Comparison of ENCODE assay signal across 24 mouse cellular contexts in the genomic region with DNA sequence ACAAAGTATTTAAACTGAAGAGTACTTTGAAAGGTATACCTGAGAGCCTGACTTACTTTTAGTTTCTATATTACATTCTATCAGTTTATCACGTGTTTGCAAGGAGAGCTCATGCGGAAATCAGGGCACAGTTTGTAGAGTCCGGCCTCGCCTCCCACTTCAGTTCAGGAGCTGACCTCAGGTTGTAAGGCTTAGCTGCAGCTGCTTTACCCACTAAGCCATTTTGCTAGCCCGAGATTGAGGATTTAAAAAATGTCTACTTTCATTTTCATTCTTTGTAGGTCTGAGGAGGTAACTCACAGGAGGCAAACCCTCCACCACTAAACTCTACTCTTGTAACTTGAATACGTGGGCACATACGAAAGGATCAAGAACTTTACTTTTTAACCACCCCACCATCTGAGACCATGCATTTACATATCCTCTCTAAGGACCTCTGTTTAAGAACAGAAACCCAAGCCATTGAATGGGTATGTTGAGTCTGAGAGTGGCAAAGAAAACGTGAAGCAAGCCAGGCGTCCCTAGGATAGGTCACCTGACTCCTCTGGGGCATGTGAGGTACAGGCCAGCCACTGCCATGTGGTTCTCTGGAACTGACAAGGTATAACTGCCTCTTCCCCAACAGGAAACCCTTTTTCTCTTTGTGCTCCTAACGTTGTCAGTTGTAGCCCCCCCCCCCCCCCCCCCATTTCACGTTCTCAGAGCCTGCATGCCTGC. TPM values are rescaled to one million over a fixed set of nuclear protein-coding genes. Genes with fewer than 3 reads are reported as not detected.
A peak's percentile ranks its signal among the peaks of the same experiment; 100 is the strongest.
DNase-seq lines count a peak whose midpoint lies in the region; ATAC-seq and TF ChIP-seq lines count a peak whose summit lies in the region.
"Had no signal": no experiment of that assay in that cellular context is flagged by ENCODE, and none has a peak within 500 bp of the region (broad histone marks: within the 10 kb centered on the region; RNA-seq: fewer than 3 reads in every experiment).

No protein-coding gene starts in this region.

- intact Hi-C loops in heart, adult 2 months (cut with DNase I), result no loop called here

- in situ Hi-C loops in CH12.LX (cut with MboI; ENCODE audit: low pct_ligation_motif_present, low pct_unique_long_range_greater_than_20kb, low sequenced_read_pairs), result loop anchor here (25.0 kb wide), 1 partner anchor 1096 kb away; no protein-coding TSS in a partner anchor

- H3K4me3 ChIP-seq in midbrain, embryonic 11.5 days (ENCODE audit: low read depth, low read length), result no peak overlapping the region
- no peak overlapping the region for H3K4me3 ChIP-seq in midbrain, embryonic 14.5 days (replicated peaks; ENCODE audit: low read depth, low read length)
- peak overlapping the region; percentile 28 to 39 (median 37) for H3K4me3 ChIP-seq in CH12.LX (replicated peaks in 1 of 3; ENCODE audit: low read depth in 2 of 3, low read length in 2 of 3, poor library complexity in 1 of 3)
- no peak overlapping the region for H3K4me3 ChIP-seq in heart, adult 2 months
- H3K4me3 ChIP-seq: embryonic facial prominence, embryonic 13.5 days; heart, embryonic 10.5 days; hindbrain, embryonic 15.5 days; limb, embryonic 15.5 days; midbrain, embryonic 13.5 days; myocyte had no signal

- ATAC-seq in midbrain, embryonic 11.5 days (ENCODE audit: low FRiP score), result peak; percentile 17; the same call in 1 of the 2 replicates
- ATAC-seq in midbrain, embryonic 14.5 days (ENCODE audit: low FRiP score, low TSS enrichment), result no peak
- ATAC-seq in neutrophil, adult 5-6 weeks (ENCODE audit: extremely low read depth, insufficient number of reproducible peaks, low FRiP score, poor library complexity, severe bottlenecking), result 0 out of 2 replicates have a peak, but pooled peaks have one; percentile 13
- ATAC-seq in megakaryocyte progenitor cell, adult 5-6 weeks (replicated peaks; ENCODE audit: poor library complexity), result no peak
- ATAC-seq: midbrain, embryonic 13.5 days had no signal

- H3K27me3 ChIP-seq in midbrain, embryonic 11.5 days (ENCODE audit: control insufficient read depth, insufficient read depth, low read length), result no peaks in the 10 kb centered on the region
- no peaks in the 10 kb centered on the region for H3K27me3 ChIP-seq in midbrain, embryonic 14.5 days (ENCODE audit: control insufficient read depth, insufficient read depth, low read length)
- no peaks in the 10 kb centered on the region for H3K27me3 ChIP-seq in CH12.LX (replicated peaks)
- no peaks in the 10 kb centered on the region for H3K27me3 ChIP-seq in heart, adult 2 months (ENCODE audit: control insufficient read depth, insufficient read depth, low read length)
- H3K27me3 ChIP-seq: embryonic facial prominence, embryonic 13.5 days; hindbrain, embryonic 15.5 days; limb, embryonic 15.5 days; midbrain, embryonic 13.5 days had no signal

- peaks cover 6% of the 10 kb centered on the region; the same call in 1 of the 2 replicates for H3K36me3 ChIP-seq in midbrain, embryonic 11.5 days (ENCODE audit: control insufficient read depth, insufficient read depth, low read length)
- H3K36me3 ChIP-seq in midbrain, embryonic 14.5 days (ENCODE audit: control insufficient read depth, insufficient read depth, low read length), result peaks cover 61% of the 10 kb centered on the region
- H3K36me3 ChIP-seq in CH12.LX (replicated peaks in 1 of 2; ENCODE audit: control insufficient read depth in 1 of 2, insufficient read depth in 1 of 2, low read length in 1 of 2), result peaks cover 5 to 53% of the 10 kb centered on the region in 2 experiments
- peaks cover 48% of the 10 kb centered on the region for H3K36me3 ChIP-seq in heart, adult 2 months (ENCODE audit: control insufficient read depth, insufficient read depth, low read length)
- H3K36me3 ChIP-seq: hindbrain, embryonic 15.5 days had no signal

- DNase-seq in midbrain, embryonic 11.5 days (ENCODE audit: low spot score, missing footprints), result peak; percentile 75
- no peak for DNase-seq in midbrain, embryonic 14.5 days
- peak; percentile 60 for DNase-seq in CD4-positive helper T cell, adult 2 months (ENCODE audit: low read depth, low spot score)
- DNase-seq in CH12.LX (ENCODE audit: extremely low read depth), result no peak
- no peak for DNase-seq in heart, adult 2 months
- DNase-seq: adrenal gland, postnatal 14 days; cerebellum, adult 2 months; forebrain, postnatal 0 days; gastrocnemius, postnatal 14 days; heart, postnatal 14 days; kidney, adult 8-10 months; kidney, postnatal 36 days; layer of hippocampus, adult 9-11 months; right cerebral cortex, adult 18-20 months had no signal

- H3K9me3 ChIP-seq in midbrain, embryonic 11.5 days (ENCODE audit: control insufficient read depth, low read length), result no peaks in the 10 kb centered on the region
- no peaks in the 10 kb centered on the region for H3K9me3 ChIP-seq in midbrain, embryonic 14.5 days (ENCODE audit: control insufficient read depth, low read length)
- H3K9me3 ChIP-seq in CH12.LX (replicated peaks; ENCODE audit: low read length), result no peaks in the 10 kb centered on the region
- H3K9me3 ChIP-seq: embryonic facial prominence, embryonic 13.5 days; heart, embryonic 10.5 days; hindbrain, embryonic 15.5 days; limb, embryonic 15.5 days; midbrain, embryonic 13.5 days had no signal

- H3K4me2 ChIP-seq in midbrain, embryonic 11.5 days, result no peak overlapping the region
- no peak overlapping the region for H3K4me2 ChIP-seq in midbrain, embryonic 14.5 days (ENCODE audit: low read length)
- H3K4me2 ChIP-seq in CH12.LX (ENCODE audit: insufficient read depth, low read depth, poor library complexity, severe bottlenecking), result peak overlapping the region; percentile 95
- H3K4me2 ChIP-seq: embryonic facial prominence, embryonic 13.5 days; hindbrain, embryonic 15.5 days; limb, embryonic 15.5 days; midbrain, embryonic 13.5 days had no signal

- no peak overlapping the region for H3K27ac ChIP-seq in midbrain, embryonic 11.5 days (ENCODE audit: low read depth, low read length)
- no peak overlapping the region for H3K27ac ChIP-seq in midbrain, embryonic 14.5 days (replicated peaks; ENCODE audit: low read depth, low read length)
- peak overlapping the region; percentile 31; the same call in 1 of the 2 replicates for H3K27ac ChIP-seq in CH12.LX (ENCODE audit: insufficient read depth, low read depth)
- no peak overlapping the region for H3K27ac ChIP-seq in heart, adult 2 months
- H3K27ac ChIP-seq: embryonic facial prominence, embryonic 13.5 days; heart, embryonic 10.5 days; hindbrain, embryonic 15.5 days; limb, embryonic 15.5 days; macrophage; midbrain, embryonic 13.5 days had no signal

- peaks cover 14% of the 10 kb centered on the region for H3K79me2 ChIP-seq in CH12.LX (replicated peaks; ENCODE audit: control insufficient read depth, extremely low read depth, insufficient read depth, poor library complexity, severe bottlenecking)
- peaks cover 11% of the 10 kb centered on the region; the same call in 1 of the 2 replicates for H3K79me2 ChIP-seq in heart, adult 2 months (replicated peaks; ENCODE audit: control insufficient read depth, insufficient read depth, low read length)

- no peak overlapping the region for H3K9ac ChIP-seq in midbrain, embryonic 11.5 days (ENCODE audit: low read length)
- H3K9ac ChIP-seq in midbrain, embryonic 14.5 days (replicated peaks; ENCODE audit: low read length), result no peak overlapping the region
- H3K9ac ChIP-seq in CH12.LX (ENCODE audit: insufficient read depth, low read depth), result peak overlapping the region; percentile 45
- no peak overlapping the region for H3K9ac ChIP-seq in heart, adult 2 months (ENCODE audit: low read depth, low read length)
- H3K9ac ChIP-seq: embryonic facial prominence, embryonic 13.5 days; forebrain, postnatal 0 days; hindbrain, embryonic 15.5 days; limb, embryonic 15.5 days; midbrain, embryonic 13.5 days had no signal

- no peak for TF ChIP-seq RAD21 in CH12.LX (IDR thresholded peaks at IDR 0.05; ENCODE audit: low read depth, low read length)

- H3K4me1 ChIP-seq in midbrain, embryonic 11.5 days (ENCODE audit: control insufficient read depth, insufficient read depth, low read length), result peaks cover 3% of the 10 kb centered on the region; the same call in 1 of the 2 replicates
- H3K4me1 ChIP-seq in midbrain, embryonic 14.5 days (ENCODE audit: control insufficient read depth, insufficient read depth, low read length), result peaks cover 33% of the 10 kb centered on the region; the same call in 1 of the 2 replicates
- H3K4me1 ChIP-seq in CH12.LX (ENCODE audit: control insufficient read depth in 1 of 2, insufficient read depth in 2 of 2), result peaks cover 4 to 70% of the 10 kb centered on the region in 2 experiments
- peaks cover 32% of the 10 kb centered on the region for H3K4me1 ChIP-seq in heart, adult 2 months (ENCODE audit: control insufficient read depth, insufficient read depth, low read length)

- TF ChIP-seq EP300 in CH12.LX (IDR thresholded peaks at IDR 0.05; ENCODE audit: low read length), result no peak
- TF ChIP-seq EP300 in heart, adult 2 months (IDR thresholded peaks at IDR 0.05; ENCODE audit: insufficient read depth, low read depth, low read length), result no peak

- WGBS in midbrain, embryonic 11.5 days, result 87% methylated on average over 10 of the region's 11 CpGs
- 82% methylated on average over 11 of the region's 11 CpGs for WGBS in midbrain, embryonic 14.5 days
- WGBS in heart, adult 2 months, result 64% methylated on average over 11 of the region's 11 CpGs

- TF ChIP-seq CTCF in CH12.LX (conservative IDR thresholded peaks at IDR 0.05 in 1 of 2, IDR thresholded peaks at IDR 0.05 in 1 of 2; ENCODE audit: low read depth in 2 of 2, low read length in 2 of 2), result no peak
- TF ChIP-seq CTCF in heart, adult 2 months (IDR thresholded peaks at IDR 0.05), result no peak

- dilution Hi-C loops in CH12.LX (cut with MboI; ENCODE audit: extremely low pct_ligation_motif_present, extremely low pct_unique_long_range_greater_than_20kb, low sequenced_read_pairs), result no loop called here

- no peak; the same call in 1 of the 2 replicates for TF ChIP-seq POLR2A in CH12.LX (IDR thresholded peaks at IDR 0.05; ENCODE audit: low read depth, low read length)
- TF ChIP-seq POLR2A in heart, adult 2 months (IDR thresholded peaks at IDR 0.05; ENCODE audit: insufficient read depth, low read depth, low read length), result no peak

TF ChIP-seq in CH12.LX, 34 proteins besides CTCF, POLR2A, EP300 and RAD21 (continues in another document):
- TF ChIP-seq ELF1 (IDR thresholded peaks at IDR 0.05; ENCODE audit: low read depth, low read length) (no peak), HCFC1 (IDR thresholded peaks at IDR 0.05; ENCODE audit: low read depth, low read length) (no peak), E2F4 (IDR thresholded peaks at IDR 0.05; ENCODE audit: insufficient replicate concordance, low read depth, low read length) (no peak)

RNA-seq across cellular contexts. Expression of a gene that starts 14.3 kb away (rescaled TPM):
- 72.6 and 73.0 TPM in 2 replicates for polyA plus RNA-seq in midbrain, embryonic 11.5 days (2014; fragmentation: Nextera tagmentation; extraction: Ambion mirVana)
- 76.4 and 107 TPM in 2 replicates for polyA plus RNA-seq in midbrain, embryonic 14.5 days (2014; fragmentation: Nextera tagmentation; extraction: Ambion mirVana)
- total RNA-seq in CH12.LX (2012; rRNA removed) (2.3 and 2.8 TPM in 2 replicates), CH12.LX (2014; rRNA removed) (1.7 and 2.3 TPM in 2 replicates)
- polyA plus RNA-seq in CH12.LX (2012; ENCODE audit: insufficient read length, low read depth), result 2.6 and 3.0 TPM in 2 replicates
- total RNA-seq in neutrophil, adult 5-6 weeks (2017), result 0.93 and 1.2 TPM in 2 replicates
- total RNA-seq in megakaryocyte progenitor cell, adult 5-6 weeks (2015), result 0.05 TPM in 1 of 2 replicates, not detected in the other
- 0.04 and 0.14 TPM in 2 replicates for total RNA-seq in megakaryocyte progenitor cell, adult 5-6 weeks (2017)
- 10 to 100 TPM; 21.7 to 25.5 TPM for total RNA-seq in heart, adult 2 months (2021)
- polyA plus RNA-seq in heart, adult 2 months (2012; rRNA removed), result 17.2 and 19.5 TPM in 2 replicates
- total RNA-seq: common myeloid progenitor, adult 5-6 weeks had no signal

Comparison
In these comparisons a context has a peak if more than half of its experiments do, and no peak if none do; other contexts are left out.
1. ATAC-seq: peak in midbrain, embryonic 11.5 days (single experiment) and neutrophil, adult 5-6 weeks (single experiment); none in midbrain, embryonic 14.5 days (single experiment) and megakaryocyte progenitor cell, adult 5-6 weeks (single experiment).
2. DNase-seq: peak in midbrain, embryonic 11.5 days (single experiment) and CD4-positive helper T cell, adult 2 months (single experiment); none in midbrain, embryonic 14.5 days (single experiment), CH12.LX (single experiment) and heart, adult 2 months (0 of 2).
3. H3K4me3 ChIP-seq: peak in CH12.LX (3 of 3); none in midbrain, embryonic 11.5 days (single experiment), midbrain, embryonic 14.5 days (single experiment) and heart, adult 2 months (single experiment).
4. RNA of a gene that starts 14.3 kb away (total RNA-seq): 21.7 to 25.5 TPM in heart, adult 2 months; 1.7 to 2.8 TPM in CH12.LX, 0.93 to 1.2 TPM in neutrophil, adult 5-6 weeks and 0.04 to 0.14 TPM in megakaryocyte progenitor cell, adult 5-6 weeks; every median in the first group is over 4 times any median in the second.